Mouse (Mus musculus) layer of hippocampus, adult 11-12 months (tissue): ENCODE results near the gene Celf2.

Experiments used
- DNase-seq: peaks from one replicate; pipeline ENCODE4 v3.0.0; 2022; ENCODE audit warnings: low spot score

The Celf2 gene

DNA sequence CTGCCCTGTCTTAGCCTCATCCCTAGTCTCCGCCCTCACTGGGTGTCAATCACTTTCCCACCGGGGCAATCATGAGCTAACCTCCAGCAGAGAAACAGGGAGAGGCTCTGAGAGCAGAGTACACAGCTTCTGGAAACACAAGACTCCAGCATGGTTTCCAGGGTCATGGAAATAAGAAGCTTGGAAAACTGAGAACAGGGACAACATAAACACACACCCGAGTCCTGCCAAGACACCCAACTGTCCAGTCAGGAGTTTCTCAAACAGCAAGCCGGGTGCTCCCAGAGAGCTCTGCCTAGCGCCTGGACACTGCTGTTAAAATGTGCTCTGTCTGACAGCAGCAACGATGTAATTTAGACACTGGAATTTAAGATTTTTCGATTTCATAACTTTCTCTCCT, 599.4 kb downstream of the Celf2 start:
- no peak for DNase-seq

DNA sequence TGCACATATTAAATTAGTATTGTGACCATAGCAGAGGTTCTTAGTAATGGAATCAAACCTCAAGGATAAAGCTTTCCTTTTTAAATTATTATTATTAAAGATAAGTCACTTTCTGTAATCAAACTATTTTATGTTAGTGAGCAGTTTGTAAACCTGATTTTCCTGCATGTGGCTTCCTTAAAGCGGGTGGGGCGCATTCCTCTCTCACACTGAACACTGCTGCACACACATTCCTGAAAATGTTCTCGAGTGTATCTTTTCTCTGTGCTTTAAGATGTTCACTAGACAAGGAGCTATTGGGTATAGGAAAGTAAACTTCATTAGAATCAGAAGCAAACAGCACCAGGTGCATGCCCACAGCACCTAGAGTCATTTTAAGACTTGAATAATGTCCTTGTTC, 605.0 kb downstream of the Celf2 start:
- DNase-seq, result no peak

DNA sequence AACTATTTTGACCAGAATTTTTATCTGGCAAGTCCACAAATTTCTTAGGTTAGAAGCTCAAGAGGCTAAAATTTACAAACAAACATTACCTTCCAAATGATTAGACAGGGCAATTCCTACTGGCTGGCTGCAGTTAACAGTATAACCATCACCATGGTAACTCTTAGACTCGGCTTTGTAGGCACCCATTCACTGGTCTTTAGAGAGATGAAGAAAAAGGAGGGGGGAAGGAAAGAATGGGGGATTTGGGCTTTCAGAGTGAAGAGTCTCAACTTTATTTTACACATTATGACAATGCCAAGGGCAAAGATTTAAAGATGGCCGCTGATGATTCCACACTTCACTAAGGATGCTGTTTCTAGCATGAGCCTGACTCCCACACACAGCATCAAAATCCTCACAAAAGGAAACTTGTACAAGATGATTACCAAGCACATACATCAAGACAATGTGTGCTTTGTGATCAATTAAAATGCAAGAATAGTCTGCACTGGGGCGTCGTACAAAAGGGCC, 606.1 kb downstream of the Celf2 start:
- no peak for DNase-seq

- DNase-seq, result no peak
Observed at GRCm38 (mm10) chr2:6896896-6897295, 612.5 kb downstream of the Celf2 start.

DNA sequence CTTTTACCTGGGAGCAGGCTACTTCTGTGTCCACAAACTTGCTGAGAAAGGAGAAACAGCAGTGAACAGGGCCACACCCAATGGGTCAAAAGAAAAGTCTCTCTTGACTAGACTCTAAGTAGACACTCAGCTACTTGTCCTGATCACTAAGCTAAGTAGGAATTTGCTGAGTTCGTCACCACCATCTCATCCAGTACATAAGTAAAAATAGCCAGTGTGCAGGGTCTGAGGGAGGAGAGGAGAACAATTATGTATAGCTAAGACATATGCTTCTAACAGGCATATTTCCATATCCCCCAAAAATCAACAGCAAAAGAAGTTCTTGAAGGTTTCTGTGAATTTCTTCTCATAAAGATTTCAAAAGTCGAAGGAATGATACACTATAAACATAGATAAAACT, 615.8 kb downstream of the Celf2 start:
- no peak for DNase-seq

- DNase-seq, result no peak
Observed at GRCm38 (mm10) chr2:6893095-6893494, 616.3 kb downstream of the Celf2 start.

GRCm38 (mm10) chr2:6884796-6885711, 624.3 kb downstream of the Celf2 start:
- no peak for DNase-seq

DNA sequence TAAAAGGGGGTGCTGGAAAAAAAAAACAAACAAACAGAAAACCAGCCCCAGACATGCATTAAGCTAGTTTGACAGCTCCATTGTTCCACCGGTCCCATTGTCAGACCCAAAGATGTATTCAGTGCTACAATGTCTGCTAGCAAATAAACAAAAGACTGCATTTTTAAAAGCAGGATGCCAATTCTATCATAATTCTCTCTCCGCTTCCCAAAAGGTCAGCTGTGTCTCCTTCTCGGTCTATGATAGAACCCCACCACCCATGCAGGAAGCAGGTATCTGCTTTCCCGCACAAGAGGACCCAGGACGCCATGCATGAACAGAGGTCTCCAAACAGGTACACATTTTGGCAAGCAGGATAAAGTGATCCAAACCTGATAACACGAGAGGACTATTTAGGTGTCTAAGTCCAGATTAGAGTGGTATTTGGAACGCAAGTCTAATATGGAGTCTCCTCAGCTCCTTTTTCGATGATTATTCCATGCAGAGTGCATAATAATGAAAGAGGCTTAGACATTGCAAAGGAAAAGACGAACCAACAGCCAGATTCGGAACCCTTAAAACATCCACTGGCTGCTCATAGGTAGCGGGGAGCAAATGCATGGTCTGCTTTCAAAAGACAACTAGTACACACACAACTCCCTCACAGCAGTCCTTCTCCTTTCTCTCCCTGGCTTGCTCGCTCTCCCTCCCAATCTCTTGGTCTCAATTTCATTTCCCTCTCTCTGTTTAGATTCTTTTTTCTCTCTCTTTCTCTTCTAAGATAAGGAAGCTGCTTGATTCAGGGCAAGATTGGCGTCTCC, 625.2 kb downstream of the Celf2 start:
- no peak for DNase-seq

- DNase-seq, result no peak
Observed at GRCm38 (mm10) chr2:6882236-6882885, 627.0 kb downstream of the Celf2 start.

- DNase-seq, result no peak
Observed at GRCm38 (mm10) chr2:6880941-6881575, 628.3 kb downstream of the Celf2 start.

- DNase-seq, result no peak
Observed at GRCm38 (mm10) chr2:6877094-6877493, 632.3 kb downstream of the Celf2 start.

- no peak for DNase-seq
Observed at GRCm38 (mm10) chr2:6876547-6876946, 632.8 kb downstream of the Celf2 start.

DNA sequence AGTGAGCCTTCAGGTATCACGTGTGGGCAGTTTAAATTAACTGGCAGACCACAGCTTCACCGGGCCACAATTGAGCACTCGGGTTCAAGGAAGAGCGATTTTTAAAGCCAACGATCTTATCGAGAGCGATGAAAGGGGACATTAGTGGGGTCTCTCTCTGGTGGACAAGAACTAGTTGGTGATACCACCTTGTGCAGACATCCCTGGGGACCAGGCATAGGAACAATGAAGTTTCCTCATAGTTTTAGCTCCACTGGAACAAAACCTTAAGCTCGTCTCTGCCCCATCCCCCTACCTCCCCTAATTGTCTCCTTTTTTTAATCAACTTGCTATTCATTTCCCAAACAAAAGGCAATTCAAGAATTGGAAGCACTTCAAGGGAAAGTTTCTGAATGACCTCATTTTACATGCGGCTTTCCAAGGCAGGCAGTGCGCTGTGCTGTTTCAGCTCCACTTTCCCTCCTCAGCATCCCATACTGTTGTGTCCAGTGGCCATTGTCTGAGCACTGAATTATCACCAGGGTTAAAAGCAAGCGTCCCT, 634.2 kb downstream of the Celf2 start:
- DNase-seq, result no peak

GRCm38 (mm10) chr2:6874266-6874955, 635.0 kb downstream of the Celf2 start:
- DNase-seq, result no peak

DNA sequence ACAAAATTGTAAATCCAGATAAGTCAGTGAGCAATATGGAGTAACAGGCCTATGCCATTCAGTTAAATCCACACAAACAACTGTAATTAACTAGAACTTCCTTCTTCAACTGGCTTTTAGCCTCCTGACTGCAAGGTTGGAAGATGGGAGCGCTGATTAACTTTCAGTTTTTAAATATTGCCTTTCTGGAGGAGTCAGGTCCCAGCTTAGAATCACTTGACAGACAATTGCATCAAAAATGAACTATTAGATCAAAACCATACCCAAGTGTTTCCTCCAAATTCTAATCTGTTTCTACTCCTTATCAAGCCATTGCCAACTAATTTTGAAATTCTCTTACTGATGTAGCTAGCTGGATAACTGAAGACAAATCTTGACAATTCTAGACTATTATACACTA, 635.7 kb downstream of the Celf2 start:
- no peak for DNase-seq

DNA sequence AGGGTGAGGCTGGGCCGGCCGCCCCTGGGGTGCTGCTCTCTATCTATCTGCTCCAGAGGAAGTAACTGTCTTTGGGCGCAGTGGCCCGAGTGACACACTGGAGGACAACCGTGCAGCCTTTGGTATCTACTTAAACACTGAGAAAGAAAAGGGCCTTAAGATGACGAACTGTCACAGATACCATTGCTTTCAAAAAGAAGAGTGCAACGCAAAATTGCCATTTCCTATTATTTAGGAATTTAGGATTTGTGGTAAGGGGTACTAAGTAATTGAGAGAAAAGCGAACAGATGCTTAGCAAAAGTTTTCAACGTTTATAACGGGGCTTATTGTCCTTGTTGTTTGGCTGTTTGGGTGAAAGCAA, 636.5 kb downstream of the Celf2 start:
- no peak for DNase-seq

DNA sequence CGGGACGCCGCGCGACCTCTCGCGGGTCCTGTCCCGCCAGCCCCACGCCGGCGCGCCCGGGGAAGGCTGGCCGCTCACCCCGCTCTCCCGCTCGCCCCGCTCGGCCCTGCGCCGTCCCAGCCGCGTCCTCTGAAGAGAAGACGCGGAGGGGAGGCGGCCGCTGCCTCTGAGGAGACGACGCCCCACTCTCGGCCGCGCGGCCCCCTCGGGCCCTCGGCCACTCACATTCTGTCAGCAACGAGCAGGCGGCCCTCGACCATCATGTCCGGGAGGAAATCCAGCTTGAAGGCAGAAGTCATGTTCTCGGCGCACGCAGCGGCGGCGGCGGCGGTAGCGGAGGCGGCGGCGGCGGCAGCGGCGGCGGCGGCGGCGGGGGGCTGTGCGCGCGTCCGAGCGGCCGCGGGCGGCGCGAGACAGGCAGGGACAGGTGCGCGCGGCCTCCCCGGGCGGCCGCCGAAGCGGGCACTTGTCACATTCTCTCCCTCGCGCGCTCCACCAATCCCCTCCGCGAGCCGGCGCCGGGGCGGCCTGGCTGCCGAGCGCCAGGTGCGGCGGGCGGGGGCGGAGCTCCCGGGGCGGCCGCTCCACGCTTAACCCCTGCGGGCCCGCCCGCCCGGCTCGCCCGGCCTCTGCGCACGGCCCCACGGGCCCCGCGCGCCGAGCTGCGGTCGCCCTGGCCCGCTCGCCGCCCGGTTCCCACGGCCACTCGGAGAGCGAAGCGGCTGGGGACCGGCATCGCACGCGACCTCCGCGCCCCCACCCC, 637.1 kb downstream of the Celf2 start:
- DNase-seq, result peak; percentile 66

DNA sequence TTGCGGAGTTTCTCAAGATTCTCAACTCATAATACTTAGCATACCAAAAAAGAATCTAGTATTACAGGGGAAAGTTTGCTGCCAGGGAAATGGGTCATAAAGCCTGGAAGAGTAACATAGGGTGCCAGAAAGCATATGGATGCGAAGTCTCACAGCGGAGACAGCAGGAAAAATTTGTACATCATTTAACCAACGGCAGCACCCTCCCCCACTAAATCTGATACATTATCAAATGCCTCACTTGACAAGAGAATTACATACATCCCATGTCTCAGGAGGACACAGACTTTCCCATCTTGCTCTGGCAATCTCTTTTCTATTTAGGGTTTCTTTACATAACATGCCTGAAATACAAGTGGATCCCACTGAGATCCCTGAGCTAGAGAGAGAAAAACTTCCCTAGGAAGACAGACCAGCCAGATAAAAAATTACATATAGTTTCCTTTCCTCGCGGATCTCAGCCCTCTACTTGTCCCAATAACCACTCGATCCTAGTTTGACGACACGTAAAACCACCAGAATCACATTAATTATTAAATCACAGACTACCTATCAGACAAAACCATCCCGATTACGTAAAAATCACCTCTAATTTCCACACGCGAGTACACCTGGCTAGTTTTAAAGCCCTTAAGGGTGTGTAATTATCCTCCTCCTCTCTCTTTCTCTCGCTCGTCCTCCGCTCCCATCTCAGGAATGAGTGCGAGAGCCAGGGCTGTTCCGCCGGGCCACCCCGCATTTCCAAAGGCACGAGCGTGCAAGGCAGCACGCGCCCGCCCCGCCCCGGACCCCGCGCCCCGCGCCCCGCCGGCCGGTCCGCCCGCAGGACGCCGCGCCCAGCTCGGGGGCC, 637.9 kb downstream of the Celf2 start:
- DNase-seq, result no peak

DNA sequence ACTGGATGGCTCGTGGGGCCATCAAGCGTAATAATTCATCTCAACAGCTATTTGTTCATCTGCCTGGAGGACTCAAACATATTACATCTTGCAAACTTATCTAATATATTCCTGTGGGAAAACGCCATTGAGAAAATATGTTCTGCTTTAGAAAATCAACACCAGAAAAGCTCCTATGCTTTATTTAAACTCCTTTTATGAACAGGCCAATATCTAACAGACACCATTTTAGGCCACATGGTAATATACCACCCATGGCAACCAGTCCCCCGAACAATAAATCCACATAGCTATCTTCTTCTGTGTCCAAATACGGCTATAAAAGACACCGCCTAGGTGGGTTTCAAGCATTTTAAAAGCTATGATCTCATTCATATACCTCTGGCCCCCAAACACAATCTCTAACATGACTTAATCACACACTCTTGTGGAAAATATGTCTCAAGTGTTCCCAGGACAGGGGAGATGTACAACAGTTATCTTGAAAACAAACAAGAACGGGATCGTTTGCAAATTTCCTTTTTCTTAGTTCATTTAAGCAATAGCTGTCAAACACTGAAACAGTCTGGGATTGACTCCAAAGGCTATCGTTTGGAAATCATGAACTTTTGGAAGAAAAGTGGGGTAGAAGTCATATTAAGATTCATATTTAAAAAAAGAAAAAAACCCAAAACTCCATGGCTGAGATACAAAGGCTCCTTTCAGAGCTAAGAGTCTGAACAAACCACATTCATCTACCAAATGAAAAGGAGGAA, 639.2 kb downstream of the Celf2 start:
- no peak for DNase-seq
